Mouse (Mus musculus): ENCODE results near the gene Kcnh2.
"Not testable (repeated sequence)": the region's sequence is repeated elsewhere in the genome, so short reads cannot be mapped to it uniquely, and the experiment has no call there.

The Kcnh2 gene

DNA sequence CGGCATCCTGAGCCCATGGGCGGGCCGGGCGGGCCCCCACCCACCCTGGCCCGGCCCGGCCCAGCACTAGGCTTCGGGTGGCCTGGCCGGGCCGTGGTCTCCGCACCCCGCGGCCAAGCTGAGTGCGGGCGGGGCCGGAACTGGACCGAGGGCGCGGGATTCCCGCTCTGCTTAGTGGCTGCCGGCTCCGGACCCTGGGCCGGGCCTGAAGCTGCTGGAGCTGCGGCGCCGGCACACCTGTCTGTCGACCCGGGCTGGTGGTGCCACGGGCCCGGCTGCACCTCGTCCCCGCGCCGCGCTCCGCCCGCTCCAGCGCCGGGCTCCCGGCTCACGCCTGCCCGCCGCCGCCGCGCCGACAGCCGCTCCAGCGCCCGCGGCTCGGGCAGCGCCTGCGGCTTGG, at the start of gene Kcnh2:
Kcnh2 (minus strand) TSS at position 327 of the 400 bp plus-strand sequence.
- no peak for DNase-seq (ENCODE audit: low spot score)

DNA sequence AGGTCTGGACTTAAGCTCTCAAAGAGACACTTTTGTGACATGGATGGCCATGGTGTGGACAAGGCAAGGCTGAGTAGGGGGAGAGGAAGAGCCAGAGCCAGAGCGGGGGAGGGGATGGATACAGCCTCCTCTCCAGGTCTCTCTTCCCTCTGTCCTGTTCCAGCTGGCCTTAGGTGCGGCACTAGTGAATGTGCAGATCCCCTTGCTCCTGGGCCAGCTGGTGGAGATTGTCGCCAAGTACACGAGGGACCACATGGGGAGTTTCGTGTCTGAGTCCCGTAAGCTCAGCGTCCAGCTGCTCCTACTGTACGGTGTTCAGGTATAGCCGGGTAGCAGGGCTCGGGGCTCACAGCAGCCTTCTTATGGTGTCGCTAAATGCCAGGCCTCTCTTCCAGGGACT, 49.0 kb upstream of the Kcnh2 start:
- DNase-seq (ENCODE audit: low spot score), result no peak

DNA sequence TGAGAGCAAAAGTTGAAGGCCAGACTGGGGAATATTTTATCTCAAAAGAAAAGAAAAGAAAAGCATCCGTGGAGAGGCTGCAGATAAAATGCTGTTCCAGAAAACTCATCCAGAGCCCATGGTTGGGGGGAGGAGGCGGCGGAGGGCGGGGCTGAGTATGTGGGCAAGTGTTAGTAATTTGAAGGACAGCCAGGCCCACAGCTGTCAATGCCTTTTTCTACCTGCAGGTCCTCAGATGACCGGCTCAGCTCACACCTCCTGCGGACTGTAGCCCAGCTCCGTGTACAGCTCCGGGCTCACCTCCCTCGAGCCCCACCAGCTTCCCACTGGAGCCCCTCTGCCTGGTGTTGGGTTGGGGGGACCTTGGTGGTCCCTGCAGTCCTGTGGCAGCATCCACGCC, 48.3 kb upstream of the Kcnh2 start:
- DNase-seq (ENCODE audit: low spot score), result no peak

DNA sequence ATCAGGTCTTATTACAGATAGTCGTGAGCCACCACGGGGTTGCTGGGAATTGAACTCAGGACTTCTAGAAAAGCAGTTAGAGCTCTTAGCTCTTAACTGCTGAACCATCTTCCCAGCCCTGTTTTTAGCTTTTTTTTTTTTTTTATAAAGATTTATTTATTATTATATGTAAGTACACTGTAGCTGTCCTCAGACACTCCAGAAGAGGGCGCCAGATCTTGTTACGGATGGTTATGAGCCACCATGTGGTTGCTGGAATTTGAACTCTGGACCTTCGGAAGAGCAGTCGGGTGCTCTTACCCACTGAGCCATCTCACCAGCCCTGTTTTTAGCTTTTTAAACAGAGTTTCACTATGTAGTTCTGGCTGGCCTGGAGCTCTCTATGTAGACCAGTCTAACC, 44.9 kb upstream of the Kcnh2 start:
- not testable (repeated sequence) for DNase-seq (ENCODE audit: low spot score)

DNA sequence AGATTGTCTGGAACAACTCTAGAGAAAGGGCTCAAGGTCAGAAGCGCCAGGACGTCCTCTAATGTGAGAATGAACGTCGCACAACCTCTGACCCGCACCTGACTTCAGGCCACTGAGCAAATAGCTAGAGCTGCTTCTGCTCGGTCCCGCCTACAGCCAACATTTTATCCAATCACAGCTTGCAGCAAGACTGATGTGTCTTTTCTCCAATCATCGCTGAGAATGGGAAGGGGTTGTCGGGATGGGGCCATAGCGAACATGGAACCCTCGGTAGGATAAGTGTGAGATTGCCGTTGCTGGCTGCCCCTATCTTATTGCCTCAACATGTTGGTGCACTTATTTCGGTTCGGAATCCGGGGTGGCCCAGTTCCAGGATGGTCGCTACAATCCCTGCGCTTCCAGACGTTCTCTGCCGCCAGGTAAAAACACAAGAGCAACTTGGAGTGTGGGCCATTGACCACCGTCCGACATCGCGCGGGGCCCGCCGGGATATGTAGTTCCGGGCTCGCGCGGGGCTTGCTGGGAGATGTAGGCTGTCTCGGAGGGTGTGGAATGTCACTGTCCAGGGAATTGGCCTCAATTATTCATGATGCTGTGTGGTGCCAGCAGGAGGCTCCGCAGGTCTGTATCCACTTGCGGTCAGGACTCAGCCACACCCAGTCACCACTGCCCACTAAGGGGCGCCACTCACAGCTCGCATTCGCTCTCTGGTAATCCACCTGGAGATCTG, 42.9 kb upstream of the Kcnh2 start:
- DNase-seq (ENCODE audit: low spot score), result peak; percentile 86

DNA sequence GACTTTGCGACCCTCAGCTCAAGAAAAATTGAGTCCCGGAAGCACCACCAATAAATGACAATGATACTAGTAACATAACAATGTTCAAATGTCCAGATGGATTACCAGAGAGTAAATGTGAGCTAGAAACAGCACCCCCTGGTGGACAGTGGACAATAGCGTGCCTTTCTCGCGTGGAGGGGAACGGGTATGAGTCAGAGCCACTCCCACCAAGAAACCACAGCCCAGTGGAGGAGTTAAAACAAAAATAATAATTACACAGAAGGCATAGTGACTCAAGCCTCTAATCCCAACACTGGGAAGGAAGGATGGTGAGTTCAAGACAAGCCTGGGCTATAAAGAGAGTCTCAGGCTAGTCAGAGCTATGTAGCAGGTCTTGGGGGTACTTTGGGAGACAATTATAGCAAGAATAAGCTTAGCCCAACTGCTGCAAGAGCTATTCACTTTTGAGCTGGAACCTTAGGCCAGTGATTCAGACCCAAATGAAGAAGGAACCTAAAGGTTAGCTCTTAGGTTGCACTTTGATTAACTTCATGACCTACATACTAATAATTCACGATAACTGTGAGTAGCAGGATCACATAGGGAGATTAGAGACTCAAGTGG, 42.1 kb upstream of the Kcnh2 start, which contains the start of gene Abcb8:
Abcb8 (plus strand) TSS at position 272 of the 606 bp plus-strand sequence.
- DNase-seq (ENCODE audit: low spot score), result peak; percentile 85

DNA sequence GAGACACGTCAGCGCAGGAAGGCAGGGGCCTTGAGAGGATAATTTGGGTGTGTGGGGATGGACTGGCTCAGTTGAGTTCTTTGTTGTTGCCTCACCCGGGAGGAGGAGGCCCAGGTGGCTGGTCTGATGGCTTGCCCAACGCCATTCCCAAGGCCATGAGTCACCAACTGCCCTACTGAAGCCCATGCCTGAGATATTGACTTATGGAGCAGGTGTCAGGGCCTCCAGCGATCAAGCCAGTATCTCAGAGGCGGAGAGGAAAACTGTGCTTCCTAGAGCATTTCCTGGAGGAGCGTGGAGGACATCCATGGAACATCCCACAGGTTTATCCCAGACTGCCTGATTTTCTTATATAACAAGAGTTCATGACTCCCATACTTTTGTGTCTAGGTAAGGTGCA, 41.3 kb upstream of the Kcnh2 start:
- DNase-seq (ENCODE audit: low spot score), result no peak

DNA sequence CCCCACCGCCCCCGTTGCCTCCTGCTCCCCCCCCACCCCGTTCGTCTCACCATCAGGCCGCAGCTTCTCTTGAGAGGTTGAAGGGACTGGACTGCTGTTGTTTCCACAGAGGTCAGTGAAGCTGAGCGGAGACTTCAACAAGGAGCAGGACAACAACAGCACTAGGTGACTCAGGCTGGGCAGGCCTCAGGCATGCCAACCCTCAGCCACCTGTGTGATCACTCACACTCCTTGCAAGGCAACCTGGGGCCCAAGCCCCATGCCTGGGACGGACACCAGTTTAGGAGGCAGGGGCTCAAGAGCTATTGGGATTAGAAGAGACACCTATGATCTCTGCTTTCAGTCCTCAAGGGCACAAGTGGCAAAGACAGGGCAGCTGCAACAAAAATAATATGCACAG, 40.5 kb upstream of the Kcnh2 start, which contains the start of gene Atg9b:
Atg9b (minus strand) TSS at position 280 of the 400 bp plus-strand sequence.
- no peak for DNase-seq (ENCODE audit: low spot score)

DNA sequence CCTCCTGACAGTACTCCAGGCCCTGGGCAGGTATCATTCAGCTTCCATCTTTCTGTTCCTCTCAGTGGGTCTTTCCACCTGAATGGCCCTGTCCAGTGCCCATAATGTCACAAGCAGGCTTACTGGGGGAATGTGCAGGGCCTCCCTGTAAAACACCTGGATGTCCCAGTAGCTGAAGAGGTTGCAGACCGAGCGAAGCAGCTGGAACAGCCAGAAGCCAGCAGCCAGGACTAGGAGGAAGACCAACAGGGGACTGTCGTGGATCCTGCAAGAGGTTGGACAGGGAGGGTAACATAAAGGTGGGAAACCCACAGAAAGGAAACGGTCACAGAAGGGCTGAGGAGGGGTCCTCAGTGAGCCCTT, 38.2 kb upstream of the Kcnh2 start:
- no peak for DNase-seq (ENCODE audit: low spot score)

DNA sequence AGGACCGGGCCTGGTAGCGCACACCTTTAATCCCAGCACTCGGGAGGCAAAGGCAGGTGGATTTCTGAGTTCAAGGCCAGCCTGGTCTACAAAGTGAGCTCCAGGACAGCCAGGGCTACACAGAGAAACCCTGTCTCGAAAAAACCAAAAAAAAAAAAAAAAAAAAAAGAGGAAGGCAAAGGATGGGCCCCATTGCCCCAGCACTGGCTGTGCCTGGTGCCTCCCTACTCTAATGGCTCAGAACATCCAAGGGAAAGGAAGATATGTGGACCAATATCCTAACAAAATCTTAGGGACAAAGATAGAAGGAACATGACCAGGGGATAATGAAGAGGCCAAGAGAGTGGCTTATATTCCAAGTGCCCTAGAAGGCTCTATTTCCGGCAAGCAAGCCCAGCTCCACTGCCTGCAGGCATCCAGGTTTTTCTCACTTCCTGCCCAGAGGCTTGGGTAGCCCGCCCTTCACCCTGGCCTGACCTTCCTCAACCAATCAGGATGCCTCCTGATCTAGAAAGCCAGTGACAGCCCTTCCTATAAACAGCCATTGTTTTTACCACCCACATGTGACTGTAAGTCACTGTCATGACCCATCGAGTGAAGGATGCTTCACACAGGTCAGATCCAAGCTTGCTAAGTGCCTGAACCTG, 37.7 kb upstream of the Kcnh2 start:
- DNase-seq (ENCODE audit: low spot score), result peak; percentile 32

DNA sequence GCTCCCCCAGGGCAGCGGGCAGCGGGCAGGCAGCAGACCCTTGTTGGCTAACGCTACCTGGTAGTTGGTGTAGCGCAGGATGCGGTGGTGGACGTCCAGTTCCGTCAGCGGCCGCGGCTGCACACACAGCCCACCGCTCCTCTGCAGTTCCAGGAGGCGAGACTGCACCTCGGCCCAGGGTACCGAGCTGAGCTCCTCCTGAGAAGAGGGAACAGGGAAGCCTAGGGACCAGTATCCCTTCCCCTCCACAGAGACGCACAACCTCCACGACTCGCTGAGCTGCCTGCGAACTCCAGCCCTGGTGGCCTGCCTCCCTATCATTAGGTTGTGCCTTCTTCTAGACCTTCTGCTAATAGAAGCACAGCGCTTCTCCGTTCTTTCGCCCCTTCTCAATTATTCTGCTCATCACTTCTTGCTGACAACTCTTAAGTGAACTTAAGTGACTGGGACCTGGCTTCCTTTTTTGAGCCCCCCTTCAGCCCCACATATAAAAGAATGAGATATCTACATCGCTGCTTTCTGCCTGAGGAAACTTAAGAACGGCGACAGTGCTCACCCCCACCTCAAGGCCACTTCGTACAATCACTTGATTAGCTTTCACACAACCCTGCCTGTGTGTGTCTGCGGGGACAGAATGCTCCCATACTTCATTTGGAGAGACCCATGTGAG, 37.0 kb upstream of the Kcnh2 start:
- DNase-seq (ENCODE audit: low spot score), result no peak

DNA sequence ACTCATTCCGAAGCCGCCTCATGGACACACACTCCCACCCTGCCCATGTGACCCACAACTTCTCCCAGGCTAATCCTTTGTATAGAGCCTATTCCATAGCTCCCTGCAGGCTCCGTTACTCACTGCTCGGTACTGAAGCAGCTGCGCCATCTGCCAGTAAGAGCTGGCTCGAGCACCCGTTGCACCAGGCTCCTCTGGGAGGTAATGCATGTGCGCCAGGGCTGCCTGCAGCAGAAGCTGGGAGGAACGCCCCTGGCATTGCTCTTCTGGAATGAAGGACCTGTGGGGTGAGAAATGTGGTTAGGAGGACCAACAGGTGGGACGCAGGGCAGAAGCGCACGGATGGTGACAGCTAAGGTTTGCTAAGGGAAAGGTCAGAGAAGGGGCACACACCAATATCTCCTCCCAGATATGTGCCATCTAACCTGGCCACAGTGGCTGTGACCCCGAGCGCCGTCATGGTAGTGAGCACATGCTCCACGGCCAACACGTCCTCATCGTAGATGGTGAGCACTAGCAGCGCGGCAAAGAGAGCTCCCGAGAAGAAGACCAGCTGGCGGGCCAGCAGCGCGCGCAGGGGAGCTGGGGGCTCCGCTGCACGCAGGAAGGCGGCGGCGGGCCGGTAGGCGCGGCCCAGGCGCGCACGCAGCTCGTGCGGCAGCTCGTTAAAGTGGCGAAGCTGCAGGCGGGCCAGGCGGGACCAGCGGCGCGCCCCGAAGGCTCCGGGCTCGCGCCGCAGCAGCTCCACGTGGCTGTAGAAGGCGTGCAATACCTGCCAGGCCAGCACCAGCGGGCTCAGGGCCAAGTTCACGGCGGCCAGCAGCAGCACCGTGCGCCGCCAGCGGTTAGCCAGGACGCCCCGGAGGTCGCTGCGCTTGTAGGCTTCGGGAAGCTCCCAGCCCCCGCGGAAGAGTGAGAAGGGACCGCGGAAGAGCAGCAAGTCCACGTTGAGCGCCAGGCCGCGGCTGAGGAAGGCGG, 36.1 kb upstream of the Kcnh2 start:
- peak; percentile 34 for DNase-seq (ENCODE audit: low spot score)

DNA sequence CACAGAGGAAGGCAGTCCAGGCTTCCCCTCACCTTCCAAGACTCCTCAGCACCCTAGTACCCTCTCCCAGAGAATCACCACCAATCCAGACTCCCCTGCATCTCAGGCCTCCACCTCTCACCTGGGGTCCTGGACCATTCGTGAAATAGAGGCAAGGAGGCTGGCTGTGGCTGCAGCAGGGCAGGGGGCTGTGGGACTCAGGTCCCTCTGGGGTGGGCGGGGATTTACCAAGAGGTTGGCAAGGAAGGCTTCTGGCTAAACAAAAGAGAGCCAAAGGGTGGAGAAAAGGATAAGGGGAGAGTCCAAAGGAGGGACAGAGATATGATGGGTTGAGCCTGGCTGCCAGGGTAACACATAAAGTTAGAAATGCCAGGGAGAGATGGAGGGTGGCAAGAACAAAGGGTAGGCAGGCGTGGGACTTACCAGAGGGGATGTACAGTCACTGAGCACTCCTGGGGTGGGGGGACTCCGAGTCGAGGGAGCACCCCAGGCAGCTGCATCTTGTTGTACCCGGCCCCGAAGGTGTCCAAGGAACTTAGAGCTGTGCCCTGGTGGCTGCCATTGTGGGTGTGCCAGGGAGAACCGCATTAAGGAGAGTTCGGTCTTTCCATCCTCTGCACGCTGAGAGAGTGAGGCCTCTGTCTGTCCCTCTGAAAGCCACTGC, 34.6 kb upstream of the Kcnh2 start:
- no peak for DNase-seq (ENCODE audit: low spot score)

DNA sequence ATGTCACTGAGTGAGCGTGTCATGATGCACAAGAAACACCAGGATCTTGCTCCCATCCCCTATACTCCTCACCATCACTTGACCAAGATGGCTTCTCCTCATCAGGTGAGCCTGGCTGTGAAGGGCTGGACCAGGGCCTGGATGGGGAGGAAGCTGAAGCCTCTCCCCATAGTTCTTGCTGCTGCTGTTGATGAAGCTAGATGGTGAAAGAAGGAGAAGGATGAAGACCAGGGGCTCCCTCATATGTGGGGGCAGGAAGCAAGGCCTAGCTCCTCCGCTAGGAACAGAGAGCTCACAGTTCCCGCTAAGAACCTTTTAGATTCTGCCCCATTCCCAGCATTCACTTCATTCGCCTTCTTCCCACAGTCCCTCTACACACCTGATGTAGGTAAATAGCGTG, 34.0 kb upstream of the Kcnh2 start:
- no peak for DNase-seq (ENCODE audit: low spot score)

DNA sequence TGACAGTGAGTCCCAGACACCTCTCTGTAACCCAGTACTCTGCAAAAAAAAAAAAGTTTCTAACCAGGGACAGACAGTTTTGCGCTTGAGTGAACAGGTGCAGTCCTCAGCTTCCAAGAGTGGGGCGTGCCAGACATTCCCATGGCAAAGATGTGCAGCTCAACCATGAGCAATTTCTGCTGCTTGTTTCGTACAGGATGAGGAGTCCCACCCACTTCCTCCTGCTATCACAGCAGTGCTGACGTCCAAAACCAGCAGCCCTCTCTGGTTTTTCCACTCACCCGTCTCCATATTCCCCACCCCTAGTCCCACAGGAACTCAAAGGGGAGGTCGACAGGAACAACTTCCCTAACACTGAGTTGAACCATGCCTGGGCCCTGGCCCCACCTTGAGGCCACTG, 33.0 kb upstream of the Kcnh2 start:
- no peak for DNase-seq (ENCODE audit: low spot score)

DNA sequence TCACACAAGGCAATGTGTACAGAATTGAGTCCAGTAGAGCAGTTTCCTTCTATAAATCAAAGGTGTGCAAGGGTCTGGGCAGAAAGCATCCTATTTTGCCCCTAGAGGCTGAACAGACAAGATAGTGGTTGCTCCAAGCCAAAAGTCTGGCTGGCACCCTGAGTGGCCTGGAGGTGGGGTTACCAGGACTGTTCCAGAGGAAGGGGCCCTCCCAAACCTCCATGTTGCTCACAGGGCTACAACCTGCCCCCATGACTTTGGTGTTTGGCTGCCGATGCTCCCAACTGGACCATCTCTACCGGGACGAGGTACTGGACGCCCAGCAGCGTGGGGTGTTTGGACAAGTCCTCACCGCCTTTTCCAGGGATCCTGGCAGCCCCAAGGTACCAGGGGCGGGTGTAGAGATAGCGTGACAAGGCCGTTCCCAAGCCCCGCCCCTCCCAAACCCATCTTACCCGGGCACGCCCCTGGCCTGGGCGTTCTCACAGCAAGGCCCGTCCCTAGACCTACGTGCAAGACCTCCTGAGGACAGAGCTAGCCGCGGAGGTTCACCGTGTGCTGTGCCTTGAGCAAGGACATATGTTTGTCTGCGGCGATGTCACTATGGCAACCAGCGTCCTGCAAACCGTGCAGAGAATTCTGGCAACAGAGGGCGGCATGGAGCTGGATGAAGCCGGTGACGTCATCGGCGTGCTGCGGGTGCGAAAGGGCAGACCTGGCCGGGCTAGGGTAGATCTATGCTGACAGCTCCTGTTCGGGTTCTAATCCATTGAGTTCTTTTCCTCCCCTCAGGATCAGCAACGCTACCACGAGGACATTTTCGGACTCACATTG, 31.8 kb upstream of the Kcnh2 start:
- peak; percentile 90 for DNase-seq (ENCODE audit: low spot score)

DNA sequence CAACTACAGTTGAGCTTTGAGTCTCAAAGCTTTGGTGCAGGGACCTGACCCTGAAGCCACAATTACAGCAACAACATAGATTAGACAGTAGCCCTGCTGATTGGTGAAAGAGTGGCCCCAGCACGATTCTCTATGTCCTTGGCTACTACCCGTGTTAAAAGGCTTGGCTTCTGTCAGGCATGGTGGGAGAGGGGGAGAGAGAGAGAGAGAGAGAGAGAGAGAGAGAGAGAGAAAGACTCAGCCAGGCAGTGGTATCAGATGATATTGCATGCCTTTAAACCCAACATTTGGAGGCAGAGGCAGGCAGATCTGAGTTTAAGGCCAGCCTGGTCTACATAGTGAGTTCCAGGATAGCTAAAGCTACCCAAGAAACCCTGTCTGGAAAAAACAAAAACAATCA, 30.6 kb upstream of the Kcnh2 start:
- no peak for DNase-seq (ENCODE audit: low spot score)

DNA sequence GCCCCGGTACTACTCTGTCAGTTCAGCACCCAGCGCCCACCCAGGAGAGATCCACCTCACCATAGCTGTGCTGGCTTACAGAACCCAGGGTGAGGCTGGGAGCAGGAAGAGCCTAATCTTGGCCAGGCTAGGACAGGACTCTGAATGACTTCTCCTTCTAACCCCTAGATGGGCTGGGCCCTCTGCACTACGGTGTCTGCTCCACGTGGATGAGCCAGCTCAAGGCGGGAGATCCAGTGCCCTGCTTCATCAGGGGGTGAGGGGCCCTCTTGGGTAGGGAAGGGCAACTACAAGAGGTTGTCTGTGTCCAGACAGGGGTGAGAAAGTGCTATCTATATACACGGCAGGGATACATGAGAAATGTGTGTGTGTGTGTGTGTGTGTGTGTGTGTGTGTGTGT, 30.1 kb upstream of the Kcnh2 start:
- DNase-seq (ENCODE audit: low spot score), result no peak

DNA sequence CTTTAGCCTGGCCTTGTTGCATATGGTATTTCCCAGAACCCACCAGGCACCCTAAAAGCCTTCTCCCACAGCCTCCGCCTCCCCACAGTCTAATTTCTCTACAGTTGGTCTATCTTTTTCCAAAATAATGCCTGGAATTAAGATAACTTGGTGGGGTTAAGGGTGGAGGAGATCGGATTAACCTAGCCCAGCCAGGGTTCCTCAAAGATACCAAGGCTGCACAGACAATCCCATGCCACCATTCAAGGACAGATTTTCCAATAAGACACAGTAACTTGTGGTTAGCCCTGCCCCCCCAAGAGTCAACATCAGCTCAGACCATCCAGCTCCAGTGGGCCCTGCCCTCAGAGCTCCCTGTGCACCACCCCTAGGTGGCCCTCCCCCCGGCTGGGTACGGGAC, 29.1 kb upstream of the Kcnh2 start:
- DNase-seq (ENCODE audit: low spot score), result no peak

DNA sequence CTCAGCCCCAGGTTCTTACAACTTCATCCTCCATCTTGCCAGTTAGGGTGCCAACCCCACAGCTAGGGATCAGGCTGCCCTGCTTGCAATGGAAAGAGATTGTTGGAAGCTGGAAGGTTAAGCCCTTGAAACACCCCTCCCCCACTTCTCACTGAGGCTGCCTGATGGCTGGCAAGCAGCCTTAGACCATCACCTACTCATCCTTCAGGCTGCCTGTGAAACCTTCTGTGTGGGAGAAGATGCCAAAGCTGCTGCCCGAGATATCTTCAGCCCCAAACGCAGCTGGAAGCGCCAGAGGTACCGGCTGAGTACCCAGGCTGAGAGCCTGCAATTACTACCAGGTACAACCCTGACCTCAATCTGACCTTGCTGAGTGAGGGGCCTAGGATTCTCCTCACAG, 28.1 kb upstream of the Kcnh2 start:
- no peak for DNase-seq (ENCODE audit: low spot score)
